Mouse (Mus musculus): ENCODE measurements around the gene Mms19. TPM values are rescaled to one million over a fixed set of nuclear protein-coding genes. Genes with fewer than 3 reads are reported as not detected.

Mms19 gene
- polyA plus RNA-seq, 1 experiment: 54.9 TPM

DNA sequence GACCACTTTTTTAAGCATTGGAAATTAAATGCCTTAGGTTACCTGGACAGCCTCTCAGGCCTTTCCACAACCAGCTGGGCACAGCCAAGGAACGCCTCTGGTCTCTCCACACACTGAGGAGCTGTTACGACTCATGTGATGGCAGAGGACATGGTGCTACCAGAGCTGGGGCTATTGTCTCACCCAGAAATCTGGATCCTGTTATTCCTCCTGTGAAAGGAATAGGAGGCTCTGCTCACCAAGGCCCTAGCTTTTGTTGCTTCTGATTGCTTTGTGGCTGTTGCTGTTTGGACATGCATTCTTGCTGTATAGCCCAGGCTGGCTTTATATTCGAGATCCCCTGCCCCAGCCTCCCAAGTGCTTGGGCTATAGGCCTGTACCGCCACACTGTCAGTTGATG lies 35.3 kb upstream of the Mms19 start:
- WGBS: 86% methylated on average over 4 of the region's 4 CpGs
- no peaks in the 10 kb centered on the region for H3K27me3 ChIP-seq (ENCODE audit: control insufficient read depth, insufficient read depth, low read length)
- DNase-seq: no peak
- TF ChIP-seq POLR2A (IDR thresholded peaks at IDR 0.05; ENCODE audit: borderline replicate concordance, insufficient read depth, low read length) (no peak), CTCF (IDR thresholded peaks at IDR 0.05; ENCODE audit: borderline replicate concordance, insufficient read depth, low read depth, low read length) (no peak)
- H3K4me1 ChIP-seq (ENCODE audit: control insufficient read depth, insufficient read depth, low read length): peaks cover 35% of the 10 kb centered on the region
- H3K4me3 ChIP-seq (replicated peaks; ENCODE audit: insufficient read depth, low read depth, low read length): no peak overlapping the region
- H3K27ac ChIP-seq (ENCODE audit: insufficient read depth, low read length): no peak overlapping the region

- DNase-seq: no peak
- Histone ChIP-seq H3K27ac (ENCODE audit: insufficient read depth, low read length) (no peak overlapping the region), H3K27me3 (ENCODE audit: control insufficient read depth, insufficient read depth, low read length) (no peaks in the 10 kb centered on the region), H3K4me3 (replicated peaks; ENCODE audit: insufficient read depth, low read depth, low read length) (no peak overlapping the region), H3K4me1 (ENCODE audit: control insufficient read depth, insufficient read depth, low read length) (peaks cover 48% of the 10 kb centered on the region)
- no peak for TF ChIP-seq CTCF (IDR thresholded peaks at IDR 0.05; ENCODE audit: borderline replicate concordance, insufficient read depth, low read depth, low read length)
- TF ChIP-seq POLR2A (IDR thresholded peaks at IDR 0.05; ENCODE audit: borderline replicate concordance, insufficient read depth, low read length): no peak
- 96% methylated on average over 6 of the region's 6 CpGs for WGBS
Observed at GRCm38 (mm10) chr19:42015001-42015400, 34.0 kb upstream of the Mms19 start.

DNA sequence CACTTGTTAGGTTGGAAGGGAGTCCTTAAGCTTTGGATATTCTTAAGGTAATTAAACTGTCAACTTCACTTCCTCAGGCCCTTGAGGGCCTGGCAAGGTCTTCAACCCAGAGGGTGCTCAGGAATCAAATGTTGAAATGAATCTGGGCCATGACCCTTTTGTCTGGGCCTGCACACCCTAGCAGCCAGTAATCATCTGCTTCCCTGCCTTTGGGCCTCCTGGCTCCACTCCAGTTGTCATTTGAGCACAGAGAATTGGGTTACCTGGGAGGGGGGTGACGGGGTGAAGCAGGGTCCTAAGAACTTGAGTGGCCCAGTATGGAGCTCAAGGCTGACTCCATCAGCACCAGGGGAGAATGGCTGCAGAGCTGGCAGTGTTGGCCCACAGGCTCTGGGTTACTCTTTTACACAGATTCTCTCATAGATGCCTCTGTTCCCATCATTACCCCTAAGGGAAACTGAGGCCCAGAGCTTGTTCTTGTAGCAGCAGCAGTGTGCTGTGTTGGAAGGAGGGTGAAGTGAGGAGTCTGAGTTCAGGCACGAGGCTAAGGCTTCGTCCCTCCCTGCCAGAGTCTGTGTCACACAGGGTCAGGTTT lies 33.4 kb upstream of the Mms19 start:
- DNase-seq: no peak
- no peak for TF ChIP-seq CTCF (IDR thresholded peaks at IDR 0.05; ENCODE audit: borderline replicate concordance, insufficient read depth, low read depth, low read length)
- no peak for TF ChIP-seq POLR2A (IDR thresholded peaks at IDR 0.05; ENCODE audit: borderline replicate concordance, insufficient read depth, low read length)
- H3K27ac ChIP-seq (ENCODE audit: insufficient read depth, low read length): no peak overlapping the region
- no peaks in the 10 kb centered on the region for H3K27me3 ChIP-seq (ENCODE audit: control insufficient read depth, insufficient read depth, low read length)
- 88% methylated on average over 3 of the region's 3 CpGs for WGBS
- H3K4me3 ChIP-seq (replicated peaks; ENCODE audit: insufficient read depth, low read depth, low read length): no peak overlapping the region
- peaks cover 51% of the 10 kb centered on the region for H3K4me1 ChIP-seq (ENCODE audit: control insufficient read depth, insufficient read depth, low read length)

DNA sequence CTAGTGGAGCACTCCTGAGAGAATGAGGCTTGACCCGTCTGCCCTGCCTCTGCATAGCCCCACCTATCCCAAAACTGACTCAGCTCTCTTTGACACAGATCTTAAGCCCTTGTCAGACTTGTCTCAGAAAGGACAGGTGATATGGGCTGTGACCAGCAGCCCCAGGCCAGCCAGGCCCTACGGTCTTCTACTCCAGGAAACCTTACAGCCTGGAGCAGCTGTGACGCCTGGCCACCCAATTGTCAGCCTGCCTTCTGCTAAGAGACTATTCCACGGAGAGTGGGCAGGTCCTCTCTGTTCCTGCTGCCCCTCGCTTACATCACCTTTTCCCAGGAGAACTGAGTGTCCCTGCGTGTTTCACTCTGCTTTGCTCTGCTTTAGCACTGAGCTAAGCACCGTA lies 30.2 kb upstream of the Mms19 start:
- Histone ChIP-seq H3K4me3 (replicated peaks; ENCODE audit: insufficient read depth, low read depth, low read length) (no peak overlapping the region), H3K4me1 (ENCODE audit: control insufficient read depth, insufficient read depth, low read length) (peaks cover 36% of the 10 kb centered on the region), H3K27ac (ENCODE audit: insufficient read depth, low read length) (no peak overlapping the region), H3K27me3 (ENCODE audit: control insufficient read depth, insufficient read depth, low read length) (no peaks in the 10 kb centered on the region)
- TF ChIP-seq POLR2A (IDR thresholded peaks at IDR 0.05; ENCODE audit: borderline replicate concordance, insufficient read depth, low read length): no peak
- no peak for TF ChIP-seq CTCF (IDR thresholded peaks at IDR 0.05; ENCODE audit: borderline replicate concordance, insufficient read depth, low read depth, low read length)
- WGBS: 92% methylated on average over 7 of the region's 7 CpGs
- DNase-seq: no peak

- Histone ChIP-seq H3K4me1 (ENCODE audit: control insufficient read depth, insufficient read depth, low read length) (peaks cover 33% of the 10 kb centered on the region), H3K27me3 (ENCODE audit: control insufficient read depth, insufficient read depth, low read length) (no peaks in the 10 kb centered on the region), H3K4me3 (replicated peaks; ENCODE audit: insufficient read depth, low read depth, low read length) (no peak overlapping the region), H3K27ac (ENCODE audit: insufficient read depth, low read length) (no peak overlapping the region)
- 48% methylated on average over 4 of the region's 4 CpGs for WGBS
- DNase-seq: no peak
- no peak for TF ChIP-seq CTCF (IDR thresholded peaks at IDR 0.05; ENCODE audit: borderline replicate concordance, insufficient read depth, low read depth, low read length)
- TF ChIP-seq POLR2A (IDR thresholded peaks at IDR 0.05; ENCODE audit: borderline replicate concordance, insufficient read depth, low read length): no peak
Observed at GRCm38 (mm10) chr19:42010436-42010835, 29.5 kb upstream of the Mms19 start.

GRCm38 (mm10) chr19:42009067-42009466 lies 28.1 kb upstream of the Mms19 start:
- Histone ChIP-seq H3K27me3 (ENCODE audit: control insufficient read depth, insufficient read depth, low read length) (no peaks in the 10 kb centered on the region), H3K4me3 (replicated peaks; ENCODE audit: insufficient read depth, low read depth, low read length) (no peak overlapping the region), H3K4me1 (ENCODE audit: control insufficient read depth, insufficient read depth, low read length) (peaks cover 37% of the 10 kb centered on the region), H3K27ac (ENCODE audit: insufficient read depth, low read length) (no peak overlapping the region)
- no peak for DNase-seq
- 73% methylated on average over 7 of the region's 7 CpGs for WGBS
- no peak for TF ChIP-seq POLR2A (IDR thresholded peaks at IDR 0.05; ENCODE audit: borderline replicate concordance, insufficient read depth, low read length)

DNA sequence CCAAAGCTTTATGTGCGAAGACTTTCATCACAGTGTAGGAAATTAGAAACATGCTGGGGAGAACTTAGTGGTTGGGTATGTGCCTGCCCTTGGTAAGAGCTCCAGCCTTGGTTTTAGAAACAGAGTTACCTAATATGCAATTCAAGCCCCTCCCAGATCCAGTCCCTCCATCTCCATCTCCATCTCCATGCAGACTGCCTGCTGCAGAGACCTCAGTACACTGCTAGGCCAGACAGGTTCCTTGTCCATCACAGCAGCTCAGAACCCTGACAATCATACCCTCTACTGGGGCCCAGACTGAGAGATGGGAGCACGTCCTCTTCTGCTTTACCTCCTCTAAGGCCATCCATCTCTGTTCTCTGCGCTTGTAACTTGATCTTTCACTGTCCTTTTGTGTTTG lies 27.6 kb upstream of the Mms19 start:
- peaks cover 37% of the 10 kb centered on the region for H3K4me1 ChIP-seq (ENCODE audit: control insufficient read depth, insufficient read depth, low read length)
- H3K27ac ChIP-seq (ENCODE audit: insufficient read depth, low read length): no peak overlapping the region; the same call in 1 of the 2 replicates
- 59% methylated on average over 3 of the region's 3 CpGs for WGBS
- TF ChIP-seq CTCF (IDR thresholded peaks at IDR 0.05; ENCODE audit: borderline replicate concordance, insufficient read depth, low read depth, low read length): no peak
- no peak for TF ChIP-seq POLR2A (IDR thresholded peaks at IDR 0.05; ENCODE audit: borderline replicate concordance, insufficient read depth, low read length)
- H3K4me3 ChIP-seq (replicated peaks; ENCODE audit: insufficient read depth, low read depth, low read length): no peak overlapping the region
- no peak for DNase-seq
- no peaks in the 10 kb centered on the region for H3K27me3 ChIP-seq (ENCODE audit: control insufficient read depth, insufficient read depth, low read length)

- DNase-seq: no peak
- no peaks in the 10 kb centered on the region for H3K27me3 ChIP-seq (ENCODE audit: control insufficient read depth, insufficient read depth, low read length)
- WGBS: 82% methylated on average over 8 of the region's 8 CpGs
Observed at GRCm38 (mm10) chr19:42006568-42006967, 25.6 kb upstream of the Mms19 start.

More at GRCm38 (mm10) chr19:42006568-42006967, 25.6 kb upstream of the Mms19 start:
- TF ChIP-seq POLR2A (IDR thresholded peaks at IDR 0.05; ENCODE audit: borderline replicate concordance, insufficient read depth, low read length) (no peak), CTCF (IDR thresholded peaks at IDR 0.05; ENCODE audit: borderline replicate concordance, insufficient read depth, low read depth, low read length) (no peak)
- Histone ChIP-seq H3K4me3 (replicated peaks; ENCODE audit: insufficient read depth, low read depth, low read length) (no peak overlapping the region), H3K4me1 (ENCODE audit: control insufficient read depth, insufficient read depth, low read length) (peaks cover 36% of the 10 kb centered on the region), H3K27ac (ENCODE audit: insufficient read depth, low read length) (no peak overlapping the region)

All from cerebellum, adult 2 months (tissue).